Mouse (Mus musculus) liver, embryonic 11.5 days (tissue): ENCODE results near the gene Zbtb44. TPM values are rescaled to one million over a fixed set of nuclear protein-coding genes. Genes with fewer than 3 reads are reported as not detected.

Experiments
- ATAC-seq: fragments of 200-750 bp; cut with Nextera tagmentation; replicated peaks from 2 replicates; pipeline ENCODE4 v1.8.0; 2017; ENCODE audit warnings: moderate number of reproducible peaks, mild to moderate bottlenecking, moderate TSS enrichment, moderate library complexity; ENCODE audit not compliant: low FRiP score
- DNase-seq: peaks from one replicate; pipeline ENCODE4 v3.0.0-alpha.2; 2017; ENCODE audit warnings: low spot score
- H3K27ac ChIP-seq: fragments of 300-500 bp; sonication (generic); 2 replicates; pipeline ENCODE4 v1.5.1; 2014; ENCODE audit warnings: mild to moderate bottlenecking, low read depth, low read length, control low read depth
- H3K27me3 ChIP-seq: fragments of 300-500 bp; sonication (generic); replicated peaks from 2 replicates; pipeline ENCODE4 v1.6.1; 2014; ENCODE audit warnings: low read length, mixed read lengths; ENCODE audit not compliant: control insufficient read depth, insufficient read depth
- H3K36me3 ChIP-seq: fragments of 300-500 bp; sonication (generic); 2 replicates; pipeline ENCODE4 v1.6.1; 2014; ENCODE audit warnings: mild to moderate bottlenecking, low read length, moderate library complexity, mixed read lengths; ENCODE audit not compliant: control insufficient read depth, insufficient read depth
- H3K4me1 ChIP-seq: fragments of 300-500 bp; sonication (generic); replicated peaks from 2 replicates; pipeline ENCODE4 v1.6.1; 2014; ENCODE audit warnings: low read length, mixed read lengths; ENCODE audit not compliant: control insufficient read depth, insufficient read depth
- H3K4me2 ChIP-seq: fragments of 300-500 bp; sonication (generic); 2 replicates; pipeline ENCODE4 v1.6.1; 2014; ENCODE audit warnings: mild to moderate bottlenecking, control low read depth, moderate library complexity
- H3K4me3 ChIP-seq: fragments of 300-500 bp; sonication (generic); 2 replicates; pipeline ENCODE4 v1.5.1; 2014; ENCODE audit warnings: low read depth, low read length, control low read depth
- H3K9ac ChIP-seq: fragments of 300-500 bp; sonication (generic); 2 replicates; pipeline ENCODE4 v1.6.1; 2014; ENCODE audit warnings: low read depth, low read length, control low read depth
- H3K9me3 ChIP-seq: fragments of 300-500 bp; sonication (generic); 2 replicates; pipeline ENCODE4 v1.6.1; 2016; ENCODE audit warnings: low read length, inconsistent platforms, mixed read lengths; ENCODE audit not compliant: control insufficient read depth
- WGBS: fragments of 180-500 bp; shearing (Covaris S2); extraction: QIAGEN DNeasy Blood & Tissue Kit; methylation state at CpG from one replicate; pipeline ENCODE4 v1.1.7; 2014; 5-methylcytosine and 5-hydroxymethylcytosine counted together
- polyA plus RNA-seq: library from polyadenylated mRNA; unstranded; fragments of >200 nt; fragmentation: Nextera tagmentation; extraction: Ambion mirVana; gene quantifications from 2 replicates; pipeline ENCODE4 v1.2.1, GENCODE M21; 2014

Gene Zbtb44
- polyA plus RNA-seq, 1 experiment from 2014 or later, result 9.1 TPM

GRCm38 (mm10) chr9:31122464-31123030 is 92.1 kb downstream of the Zbtb44 start:
- Histone ChIP-seq H3K4me3 (no peak overlapping the region), H3K9ac (no peak overlapping the region), H3K9me3 (no peaks in the 10 kb centered on the region), H3K27ac (no peak overlapping the region), H3K36me3 (no peaks in the 10 kb centered on the region), H3K27me3 (no peaks in the 10 kb centered on the region; the same call in 1 of the 2 replicates), H3K4me1 (0 out of 2 replicates have a peak, but pooled peaks cover 2% of the 10 kb centered on the region), H3K4me2 (no peak overlapping the region)
- DNase-seq (no peak), ATAC-seq (no peak)
- 75% methylated on average over 13 of the region's 13 CpGs for WGBS

Other genes starting within 250 kb of the Zbtb44 start
- gene Adamts15, start 108.2 kb upstream of the Zbtb44 start, polyA plus RNA-seq, result 2.5 and 3.0 TPM in 2 replicates
- gene Adamts8, start 88.1 kb upstream of the Zbtb44 start, polyA plus RNA-seq, result 0.12 and 0.19 TPM in 2 replicates
- 1.4 and 1.5 TPM in 2 replicates for gene St14, start 101.2 kb downstream of the Zbtb44 start, polyA plus RNA-seq
- gene Aplp2, start 181.2 kb downstream of the Zbtb44 start, polyA plus RNA-seq, result 256 and 297 TPM in 2 replicates
- 5.7 and 6.5 TPM in 2 replicates for gene Prdm10, start 249.9 kb downstream of the Zbtb44 start, polyA plus RNA-seq